Mouse (Mus musculus): ENCODE data around the gene Lipt2. TPM values are rescaled to one million over a fixed set of nuclear protein-coding genes. Genes with fewer than 3 reads are reported as not detected.

Lipt2 gene
- polyA plus RNA-seq, 1 experiment from 2014 or later = 17.8 TPM

GRCm38 (mm10) chr7:100132379-100132778 lies 26.7 kb upstream of the Lipt2 start:
- H3K4me2 ChIP-seq (replicated peaks) = no peak overlapping the region
- H3K27ac ChIP-seq (replicated peaks) = no peak overlapping the region
- ATAC-seq (replicated peaks) = no peak
- H3K9ac ChIP-seq (replicated peaks) = no peak overlapping the region
- 63% methylated on average over 1 of the region's 1 CpGs for WGBS
- no peaks in the 10 kb centered on the region for H3K9me3 ChIP-seq
- no peaks in the 10 kb centered on the region for H3K27me3 ChIP-seq
- no peak overlapping the region for H3K4me3 ChIP-seq
- no peaks in the 10 kb centered on the region for H3K36me3 ChIP-seq
- H3K4me1 ChIP-seq = no peaks in the 10 kb centered on the region

GRCm38 (mm10) chr7:100137038-100137437 lies 22.0 kb upstream of the Lipt2 start:
- Histone ChIP-seq H3K4me3 (no peak overlapping the region), H3K4me1 (no peaks in the 10 kb centered on the region), H3K27ac (replicated peaks) (no peak overlapping the region), H3K36me3 (no peaks in the 10 kb centered on the region), H3K9ac (replicated peaks) (no peak overlapping the region), H3K9me3 (no peaks in the 10 kb centered on the region), H3K27me3 (no peaks in the 10 kb centered on the region), H3K4me2 (replicated peaks) (no peak overlapping the region)
- WGBS = 91% methylated on average over 9 of the region's 9 CpGs
- ATAC-seq (replicated peaks) = no peak

- Histone ChIP-seq H3K9me3 (no peaks in the 10 kb centered on the region), H3K4me1 (no peaks in the 10 kb centered on the region), H3K36me3 (no peaks in the 10 kb centered on the region), H3K4me3 (no peak overlapping the region), H3K27me3 (no peaks in the 10 kb centered on the region), H3K27ac (replicated peaks) (no peak overlapping the region), H3K4me2 (replicated peaks) (no peak overlapping the region), H3K9ac (replicated peaks) (no peak overlapping the region)
- no peak for ATAC-seq (replicated peaks)
- 89% methylated on average over 4 of the region's 4 CpGs for WGBS
Observed at GRCm38 (mm10) chr7:100138075-100138474, 21.0 kb upstream of the Lipt2 start.

GRCm38 (mm10) chr7:100140591-100140990 lies 18.5 kb upstream of the Lipt2 start:
- Histone ChIP-seq H3K36me3 (no peaks in the 10 kb centered on the region), H3K9ac (replicated peaks) (no peak overlapping the region), H3K4me3 (no peak overlapping the region), H3K4me2 (replicated peaks) (no peak overlapping the region), H3K9me3 (no peaks in the 10 kb centered on the region), H3K4me1 (no peaks in the 10 kb centered on the region), H3K27ac (replicated peaks) (no peak overlapping the region), H3K27me3 (no peaks in the 10 kb centered on the region)
- ATAC-seq (replicated peaks) = no peak
- WGBS = 67% methylated on average over 1 of the region's 1 CpGs

GRCm38 (mm10) chr7:100148586-100148985 lies 10.5 kb upstream of the Lipt2 start:
- ATAC-seq (replicated peaks) = no peak
- no peaks in the 10 kb centered on the region for H3K27me3 ChIP-seq

GRCm38 (mm10) chr7:100150086-100150485 lies 9.0 kb upstream of the Lipt2 start:
- Histone ChIP-seq H3K36me3 (no peaks in the 10 kb centered on the region), H3K4me1 (no peaks in the 10 kb centered on the region), H3K4me2 (replicated peaks) (no peak overlapping the region), H3K27me3 (no peaks in the 10 kb centered on the region), H3K4me3 (no peak overlapping the region), H3K27ac (replicated peaks) (no peak overlapping the region), H3K9me3 (no peaks in the 10 kb centered on the region), H3K9ac (replicated peaks) (no peak overlapping the region)
- WGBS = 52% methylated on average over 10 of the region's 10 CpGs
- ATAC-seq (replicated peaks) = no peak

More at GRCm38 (mm10) chr7:100148586-100148985, 10.5 kb upstream of the Lipt2 start:
- 85% methylated on average over 4 of the region's 4 CpGs for whole genome bisulfite sequencing
- no peaks in the 10 kb centered on the region for H3K9me3 ChIP-seq
- no peak overlapping the region for H3K9ac ChIP-seq (replicated peaks)
- no peaks in the 10 kb centered on the region for H3K36me3 ChIP-seq
- no peak overlapping the region for H3K4me2 ChIP-seq (replicated peaks)
- no peak overlapping the region for H3K27ac ChIP-seq (replicated peaks)
- no peaks in the 10 kb centered on the region for H3K4me1 ChIP-seq
- H3K4me3 ChIP-seq = no peak overlapping the region

GRCm38 (mm10) chr7:100150626-100151025 lies 8.5 kb upstream of the Lipt2 start:
- Histone ChIP-seq H3K4me3 (no peak overlapping the region), H3K4me2 (replicated peaks) (no peak overlapping the region), H3K9ac (replicated peaks) (no peak overlapping the region), H3K27ac (replicated peaks) (no peak overlapping the region), H3K36me3 (no peaks in the 10 kb centered on the region), H3K9me3 (no peaks in the 10 kb centered on the region), H3K4me1 (no peaks in the 10 kb centered on the region), H3K27me3 (no peaks in the 10 kb centered on the region)
- no peak for ATAC-seq (replicated peaks)
- 86% methylated on average over 11 of the region's 11 CpGs for WGBS

GRCm38 (mm10) chr7:100157669-100158068 lies 1.4 kb upstream of the Lipt2 start:
- H3K27ac ChIP-seq (replicated peaks) = no peak overlapping the region
- H3K4me3 ChIP-seq = no peak overlapping the region
- H3K4me1 ChIP-seq = 0 out of 2 replicates have a peak, but pooled peaks cover 6% of the 10 kb centered on the region
- no peaks in the 10 kb centered on the region for H3K9me3 ChIP-seq
- no peak for ATAC-seq (replicated peaks)
- H3K36me3 ChIP-seq = no peaks in the 10 kb centered on the region
- WGBS = 69% methylated on average over 4 of the region's 4 CpGs
- no peaks in the 10 kb centered on the region for H3K27me3 ChIP-seq
- H3K9ac ChIP-seq (replicated peaks) = no peak overlapping the region
- H3K4me2 ChIP-seq (replicated peaks) = no peak overlapping the region

GRCm38 (mm10) chr7:100160006-100160405 lies 929 bp downstream of the Lipt2 start:
- Histone ChIP-seq H3K27me3 (no peaks in the 10 kb centered on the region), H3K36me3 (no peaks in the 10 kb centered on the region), H3K4me2 (replicated peaks) (peak overlapping the region; percentile 69), H3K27ac (replicated peaks) (peak overlapping the region; percentile 89; the same call in 1 of the 2 replicates), H3K4me1 (0 out of 2 replicates have a peak, but pooled peaks cover 6% of the 10 kb centered on the region), H3K4me3 (peak overlapping the region; percentile 81), H3K9ac (replicated peaks) (peak overlapping the region; percentile 83), H3K9me3 (no peaks in the 10 kb centered on the region)
- 64% methylated on average over 7 of the region's 7 CpGs for WGBS
- peak; percentile 17; the same call in 1 of the 2 replicates for ATAC-seq (replicated peaks)

- Histone ChIP-seq H3K4me3 (no peak overlapping the region), H3K9me3 (no peaks in the 10 kb centered on the region), H3K4me2 (replicated peaks) (no peak overlapping the region), H3K27ac (replicated peaks) (no peak overlapping the region), H3K36me3 (no peaks in the 10 kb centered on the region), H3K27me3 (no peaks in the 10 kb centered on the region), H3K4me1 (0 out of 2 replicates have a peak, but pooled peaks cover 6% of the 10 kb centered on the region), H3K9ac (replicated peaks) (no peak overlapping the region)
- no peak for ATAC-seq (replicated peaks)
- WGBS = 79% methylated on average over 4 of the region's 4 CpGs
Observed at GRCm38 (mm10) chr7:100163506-100163905, 4.4 kb downstream of the Lipt2 start.

GRCm38 (mm10) chr7:100168654-100169053 lies 9.6 kb downstream of the Lipt2 start:
- ATAC-seq (replicated peaks) = no peak
- no peaks in the 10 kb centered on the region for H3K36me3 ChIP-seq
- no peak overlapping the region for H3K9ac ChIP-seq (replicated peaks)
- H3K4me1 ChIP-seq = no peaks in the 10 kb centered on the region
- 80% methylated on average over 11 of the region's 11 CpGs for WGBS
- no peak overlapping the region for H3K4me3 ChIP-seq
- no peaks in the 10 kb centered on the region for H3K9me3 ChIP-seq
- H3K27ac ChIP-seq (replicated peaks) = no peak overlapping the region
- H3K27me3 ChIP-seq = no peaks in the 10 kb centered on the region
- no peak overlapping the region for H3K4me2 ChIP-seq (replicated peaks)

GRCm38 (mm10) chr7:100170756-100171155 lies 11.7 kb downstream of the Lipt2 start:
- no peaks in the 10 kb centered on the region for H3K4me1 ChIP-seq
- no peak overlapping the region for H3K9ac ChIP-seq (replicated peaks)
- H3K36me3 ChIP-seq = no peaks in the 10 kb centered on the region
- ATAC-seq (replicated peaks) = no peak
- no peak overlapping the region for H3K27ac ChIP-seq (replicated peaks)
- no peaks in the 10 kb centered on the region for H3K9me3 ChIP-seq
- WGBS = 62% methylated on average over 4 of the region's 4 CpGs
- no peak overlapping the region for H3K4me2 ChIP-seq (replicated peaks)
- H3K4me3 ChIP-seq = no peak overlapping the region
- H3K27me3 ChIP-seq = no peaks in the 10 kb centered on the region

GRCm38 (mm10) chr7:100176269-100176668 lies 17.2 kb downstream of the Lipt2 start, which contains the start of gene Kcne3:
Gene Kcne3, plus strand, starts transcription at chr7:100176502.
- Histone ChIP-seq H3K27me3 (peaks cover 37% of the 10 kb centered on the region), H3K4me2 (replicated peaks) (no peak within 1 kb of the TSS), H3K36me3 (no peaks in the 10 kb centered on the region), H3K4me3 (no peak within 1 kb of the TSS), H3K9me3 (no peaks in the 10 kb centered on the region), H3K27ac (replicated peaks) (no peak within 1 kb of the TSS), H3K9ac (replicated peaks) (no peak within 1 kb of the TSS), H3K4me1 (peaks cover 9% of the 10 kb centered on the region)
- no peak for ATAC-seq (replicated peaks)
- WGBS = 84% methylated on average over 3 of the region's 3 CpGs

Measured in forebrain, embryonic 15.5 days (tissue).